Mouse (Mus musculus): ENCODE measurements at regions not wholly inside any gene's neighbourhood (a gene's known extent, or its start where the extent isn't known, plus 50 kb on each side); places are given as distances from the start of the nearest gene placed in this dataset.

- TF ChIP-seq POLR2A (IDR thresholded peaks at IDR 0.05; ENCODE audit: borderline replicate concordance, control insufficient read depth, low read depth, low read length), result no peak
- TF ChIP-seq CTCF (IDR thresholded peaks at IDR 0.05; ENCODE audit: control insufficient read depth, insufficient read depth, low read length), result no peak
Observed at GRCm38 (mm10) chr4:71626626-71627025, 131.1 kb downstream of the Gm11232 start.

All from bone marrow, adult 2 months (tissue).